Mouse (Mus musculus) CD4-positive, CD25-positive, alpha-beta regulatory T cell, adult 4 months (primary cell): ENCODE results near the gene Mfap1b. TPM values are rescaled to one million over a fixed set of nuclear protein-coding genes. Genes with fewer than 3 reads are reported as not detected.

Experiments used
- ATAC-seq: one replicate; pipeline ENCODE4 v1.8.0; 2017
- polyA plus RNA-seq, 2 experiments: library from polyadenylated mRNA; unstranded; fragments of 100-300 nt; shearing (Covaris generic); gene quantifications; one replicate each; pipeline ENCODE4 v1.2.1; 2017

Mfap1b gene
- polyA plus RNA-seq, 2 experiments from 2014 or later = 88.2 to 89.2 TPM

DNA sequence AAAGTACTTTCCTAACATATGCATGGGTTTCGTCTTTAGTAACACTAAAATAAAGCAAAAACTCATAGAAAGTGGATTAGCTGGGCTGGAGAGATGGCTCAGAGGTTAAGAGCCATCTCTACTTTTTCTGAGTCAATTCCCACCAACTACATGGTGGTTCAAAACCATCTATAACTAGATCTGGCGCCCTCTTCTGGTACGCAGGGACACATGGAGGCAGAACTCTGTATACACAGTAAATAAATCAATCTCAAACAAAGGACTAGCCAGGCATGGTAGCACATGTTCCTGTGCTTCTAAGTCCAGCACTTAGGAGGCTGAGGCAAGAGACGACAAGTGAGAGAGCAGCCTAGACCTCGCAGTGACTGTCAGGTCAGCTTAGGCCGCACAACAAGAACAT is 4.9 kb downstream of the Mfap1b start:
- ATAC-seq = peak; percentile 18

- ATAC-seq = no peak
These were observed 13.8 kb downstream of the Mfap1b start for GRCm38 (mm10) chr2:121460071-121460470.

DNA sequence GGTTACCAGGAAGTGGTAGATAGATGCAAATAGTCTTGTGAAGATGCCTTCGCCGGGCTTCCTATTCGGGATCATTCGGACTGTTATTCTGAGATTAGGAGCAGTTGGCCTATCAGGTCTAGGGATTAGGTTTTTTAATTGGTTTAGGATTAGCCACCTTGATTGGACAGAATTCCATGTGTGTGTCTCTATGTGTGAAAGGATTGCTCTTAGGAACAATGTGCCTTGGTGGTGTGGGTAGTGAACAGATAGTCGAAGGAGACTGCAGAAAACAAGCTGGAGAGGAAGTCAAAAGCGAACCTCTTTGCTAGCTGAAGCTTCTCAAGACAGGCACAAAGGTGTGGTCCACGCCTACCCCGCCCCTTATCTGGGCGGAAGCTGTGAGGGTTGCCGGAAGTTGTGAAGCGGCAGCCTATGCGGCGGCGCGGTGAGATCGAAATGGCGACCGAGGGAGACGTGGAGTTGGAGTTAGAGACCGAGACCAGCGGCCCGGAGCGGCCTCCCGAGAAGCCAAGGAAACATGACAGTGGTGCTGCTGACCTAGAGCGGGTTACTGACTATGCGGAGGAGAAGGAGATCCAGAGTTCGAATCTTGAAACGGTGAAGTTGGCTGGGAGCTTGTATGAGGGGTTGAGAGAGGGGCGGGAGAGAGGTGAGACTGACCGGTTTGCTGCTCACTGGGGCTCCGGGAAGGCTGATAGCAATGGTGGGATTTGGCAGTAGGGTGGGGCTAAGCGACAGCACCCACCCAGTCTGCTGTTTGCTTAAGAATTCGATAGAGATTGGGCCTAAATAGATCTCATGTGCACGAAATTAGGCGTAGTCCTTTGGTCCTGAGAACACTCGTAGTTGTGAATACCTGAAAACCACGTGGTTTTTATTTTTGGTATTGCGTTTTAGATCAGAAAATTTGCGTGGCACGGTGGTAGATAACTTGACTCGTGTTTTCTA is 16.9 kb downstream of the Mfap1b start, which contains the start of gene Serinc4:
Gene Serinc4, minus strand, starts transcription at position 90 of the 951 bp plus-strand sequence.
- ATAC-seq = peak; percentile 100

GRCm38 (mm10) chr2:121455534-121455933 is 18.3 kb downstream of the Mfap1b start:
- ATAC-seq = no peak

DNA sequence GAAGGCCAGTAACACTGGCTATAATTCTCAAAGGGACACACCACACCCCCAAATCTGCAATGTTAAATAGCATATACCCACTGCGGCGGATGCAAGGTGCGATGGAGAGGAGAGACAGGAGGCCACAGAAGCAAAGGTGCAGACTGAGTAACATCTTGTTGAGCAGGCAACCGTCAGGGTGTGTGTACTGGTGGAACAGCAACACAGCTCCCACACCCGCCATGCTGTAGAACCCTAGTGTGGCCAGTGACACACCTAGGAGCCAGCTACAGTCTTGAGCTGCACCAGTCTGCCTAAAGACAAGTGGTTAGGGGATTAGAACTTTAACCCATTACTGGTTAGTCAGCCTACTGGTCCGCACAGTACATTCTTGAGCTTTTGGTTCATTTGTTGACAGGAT is 19.9 kb downstream of the Mfap1b start:
- no peak for ATAC-seq

DNA sequence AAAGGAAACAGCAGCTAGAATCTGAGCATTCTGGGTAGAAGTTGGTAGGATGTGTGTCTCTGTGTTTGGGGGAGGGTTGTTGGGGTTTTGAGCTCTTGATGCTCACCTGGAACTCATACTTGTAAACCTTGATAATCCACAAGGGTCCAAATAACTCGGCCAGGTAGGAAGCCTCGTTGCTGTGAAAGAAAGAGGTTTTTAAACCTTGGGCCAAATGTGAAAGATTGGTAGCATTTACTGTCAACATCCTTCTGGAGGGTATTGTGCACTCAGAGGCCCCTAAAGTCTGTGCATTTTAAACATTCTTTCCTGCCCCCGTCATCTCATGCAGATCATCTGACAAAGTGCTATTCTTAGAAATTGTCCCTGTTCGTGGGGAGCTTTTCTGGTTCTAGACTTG is 20.9 kb downstream of the Mfap1b start, which contains the start of gene Hypk:
Gene Hypk, plus strand, starts transcription at position 301 of the 400 bp plus-strand sequence.
- no peak for ATAC-seq

DNA sequence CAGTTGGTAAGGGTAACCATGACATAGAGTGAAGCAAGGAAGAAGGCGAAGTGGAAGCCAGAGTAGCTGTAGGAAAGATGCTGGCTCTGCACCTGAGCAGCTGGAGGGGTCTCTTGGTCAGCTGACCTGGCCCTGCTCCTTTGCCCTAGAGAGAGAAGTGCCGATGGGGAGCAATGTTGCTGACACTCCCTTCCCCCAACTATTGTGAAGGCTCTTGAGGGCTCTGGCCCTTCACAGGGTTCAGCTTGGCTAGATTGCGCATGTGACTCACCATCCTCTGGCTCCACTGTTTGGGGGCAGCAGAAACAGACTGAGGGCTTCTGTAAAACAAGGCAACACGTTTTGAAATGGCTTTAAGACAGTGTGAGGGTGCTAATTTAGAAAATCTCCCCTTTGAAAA is 21.5 kb downstream of the Mfap1b start:
- ATAC-seq = no peak

- ATAC-seq = no peak
These were observed 23.8 kb downstream of the Mfap1b start for GRCm38 (mm10) chr2:121450093-121450492.

- ATAC-seq = peak; percentile 7
These were observed 24.3 kb downstream of the Mfap1b start for GRCm38 (mm10) chr2:121449545-121450011.

DNA sequence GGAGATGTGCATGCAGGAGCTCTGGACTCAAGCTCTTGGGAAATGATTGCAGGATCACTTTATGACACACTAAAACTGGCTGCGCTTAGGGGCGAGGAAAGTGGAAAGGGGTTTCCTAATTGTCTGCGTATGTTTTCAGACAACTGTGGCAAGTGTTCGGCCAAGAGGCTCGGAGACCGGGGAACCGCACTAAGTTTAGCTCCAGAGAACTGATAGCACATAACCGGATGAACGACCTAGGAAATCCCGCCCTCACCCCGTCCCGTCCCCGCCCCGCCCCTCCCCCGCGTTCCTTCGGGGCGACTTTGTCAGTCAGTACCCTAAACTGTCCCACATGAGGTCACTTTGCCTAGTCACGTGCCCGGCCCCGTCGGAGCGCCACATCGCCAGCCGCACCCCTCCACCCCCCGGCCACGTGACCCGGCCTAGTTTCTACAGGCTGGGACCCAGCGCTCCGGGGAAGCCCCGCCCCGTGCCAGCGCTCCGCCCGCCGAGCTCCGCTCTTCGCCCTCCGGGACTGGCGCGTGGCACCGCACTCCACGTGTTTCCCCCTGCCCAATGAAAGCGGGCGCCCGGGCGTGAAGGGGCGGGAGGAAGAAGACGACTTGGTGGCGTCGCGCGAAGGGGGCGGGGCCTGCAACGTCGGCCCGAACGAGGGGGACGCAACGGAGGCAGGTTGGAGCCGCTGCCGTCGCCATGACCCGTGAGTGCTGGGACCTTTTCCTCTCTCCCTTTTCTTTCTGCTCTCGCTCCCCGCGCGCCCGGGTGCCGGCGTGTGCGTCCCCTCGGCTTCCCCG is 24.9 kb downstream of the Mfap1b start, which contains the start of gene Serf2:
Gene Serf2, plus strand, starts transcription at position 457 of the 797 bp plus-strand sequence.
- peak; percentile 92 for ATAC-seq

DNA sequence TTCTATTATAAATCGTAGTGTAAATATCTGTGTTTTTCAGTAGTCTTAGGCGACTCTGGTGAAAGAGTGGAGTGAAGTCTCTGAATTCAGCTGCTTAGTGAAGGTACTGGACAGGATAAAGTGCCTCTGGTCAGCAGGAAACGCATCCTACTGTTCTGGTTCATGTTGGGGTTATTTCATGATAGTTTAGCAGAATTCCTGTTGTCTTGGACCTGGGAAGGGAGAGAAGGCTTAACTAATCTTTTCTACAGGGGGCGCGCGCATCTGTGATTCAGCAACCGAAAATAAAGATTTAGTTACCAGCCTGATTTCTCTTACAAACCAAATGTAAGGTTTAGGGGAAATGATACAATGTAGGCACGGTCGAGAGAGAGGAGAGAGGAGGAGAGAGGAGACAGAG is 25.7 kb downstream of the Mfap1b start:
- no peak for ATAC-seq

GRCm38 (mm10) chr2:121447006-121447405 is 26.9 kb downstream of the Mfap1b start:
- no peak for ATAC-seq

- ATAC-seq = no peak
These were observed 27.4 kb downstream of the Mfap1b start for GRCm38 (mm10) chr2:121446506-121446905.

DNA sequence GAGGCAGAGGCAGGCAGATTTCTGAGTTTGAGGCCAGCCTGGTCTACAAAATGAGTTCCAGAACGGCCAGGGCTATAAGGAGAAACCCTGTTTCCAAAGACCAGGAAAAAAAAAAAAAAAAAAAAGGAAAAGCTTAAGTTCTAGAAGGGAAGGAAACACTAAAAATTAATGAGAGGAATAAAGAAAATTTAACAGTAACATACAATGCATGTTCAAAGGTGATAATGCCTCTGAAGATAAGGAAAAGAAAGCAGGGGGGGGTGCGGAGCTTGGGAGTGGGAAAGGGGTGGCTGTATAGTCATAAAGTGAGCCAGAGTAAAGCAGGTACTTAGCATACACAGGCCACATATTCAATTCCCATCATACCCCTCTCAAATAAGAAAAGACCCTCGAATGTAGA is 28.8 kb downstream of the Mfap1b start:
- no peak for ATAC-seq

DNA sequence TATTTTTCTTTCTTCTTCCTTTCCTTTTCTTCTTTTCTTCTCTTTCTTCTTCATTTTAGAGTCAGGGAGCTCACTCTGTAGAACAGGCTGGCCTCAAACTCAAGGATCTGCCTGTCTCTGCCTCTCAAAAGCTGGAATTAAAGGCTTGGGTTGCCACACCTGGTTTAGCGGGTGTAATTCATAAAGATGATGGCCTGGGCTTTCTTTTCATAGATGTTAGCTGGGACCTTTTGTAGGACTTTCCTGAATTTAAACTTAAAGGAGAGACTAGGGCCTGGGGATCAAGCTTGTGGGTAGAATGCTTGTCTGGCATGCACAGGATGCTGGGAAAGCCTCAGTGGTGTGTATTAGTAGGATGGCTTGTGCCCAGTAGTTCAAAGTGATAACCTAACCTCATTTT is 29.7 kb downstream of the Mfap1b start, which contains the start of gene Ell3:
Gene Ell3, minus strand, starts transcription at position 101 of the 400 bp plus-strand sequence.
- ATAC-seq = no peak

GRCm38 (mm10) chr2:121443068-121443349 is 30.9 kb downstream of the Mfap1b start:
- ATAC-seq = no peak

DNA sequence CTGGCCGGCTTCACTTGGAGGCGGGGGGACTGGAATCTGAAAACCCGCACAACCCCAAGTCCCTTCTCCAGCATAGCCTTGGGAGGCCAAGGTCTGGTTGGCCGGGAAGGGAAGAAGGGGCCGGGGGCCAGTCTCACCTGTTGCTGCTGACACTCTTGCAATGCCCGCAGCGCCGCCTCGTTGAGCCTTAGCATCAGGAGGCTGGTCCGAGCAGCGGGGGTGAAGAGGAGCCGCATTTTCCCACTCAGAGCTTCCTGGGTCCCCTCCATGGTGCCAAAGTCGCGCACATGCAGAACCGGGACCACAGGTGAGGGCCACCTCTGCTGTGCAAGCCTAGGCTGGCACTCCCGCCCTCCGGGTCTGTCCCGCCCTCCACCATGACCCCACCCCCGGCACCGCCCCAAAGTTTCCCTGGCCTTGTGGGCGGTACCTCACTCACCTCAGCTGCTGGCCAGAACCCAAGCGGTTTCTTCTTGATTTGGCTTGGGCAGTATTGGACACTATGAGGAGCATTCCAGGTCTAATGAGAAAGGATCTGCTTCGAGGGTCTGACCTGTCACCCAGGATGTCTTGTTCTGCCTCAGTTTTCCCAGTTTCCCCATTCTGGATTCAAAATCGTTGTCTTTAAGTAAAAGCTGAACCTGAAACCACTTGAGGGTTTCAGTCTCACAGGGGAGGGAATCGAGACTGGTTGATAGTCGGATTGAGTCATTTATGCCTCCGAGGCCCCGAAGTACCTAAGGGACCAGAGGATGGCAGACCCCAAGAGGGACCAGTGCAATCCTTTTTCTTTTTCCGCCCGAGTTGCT is 31.4 kb downstream of the Mfap1b start:
- ATAC-seq = peak; percentile 88

GRCm38 (mm10) chr2:121441800-121442199 is 32.1 kb downstream of the Mfap1b start:
- ATAC-seq = peak; percentile 19

DNA sequence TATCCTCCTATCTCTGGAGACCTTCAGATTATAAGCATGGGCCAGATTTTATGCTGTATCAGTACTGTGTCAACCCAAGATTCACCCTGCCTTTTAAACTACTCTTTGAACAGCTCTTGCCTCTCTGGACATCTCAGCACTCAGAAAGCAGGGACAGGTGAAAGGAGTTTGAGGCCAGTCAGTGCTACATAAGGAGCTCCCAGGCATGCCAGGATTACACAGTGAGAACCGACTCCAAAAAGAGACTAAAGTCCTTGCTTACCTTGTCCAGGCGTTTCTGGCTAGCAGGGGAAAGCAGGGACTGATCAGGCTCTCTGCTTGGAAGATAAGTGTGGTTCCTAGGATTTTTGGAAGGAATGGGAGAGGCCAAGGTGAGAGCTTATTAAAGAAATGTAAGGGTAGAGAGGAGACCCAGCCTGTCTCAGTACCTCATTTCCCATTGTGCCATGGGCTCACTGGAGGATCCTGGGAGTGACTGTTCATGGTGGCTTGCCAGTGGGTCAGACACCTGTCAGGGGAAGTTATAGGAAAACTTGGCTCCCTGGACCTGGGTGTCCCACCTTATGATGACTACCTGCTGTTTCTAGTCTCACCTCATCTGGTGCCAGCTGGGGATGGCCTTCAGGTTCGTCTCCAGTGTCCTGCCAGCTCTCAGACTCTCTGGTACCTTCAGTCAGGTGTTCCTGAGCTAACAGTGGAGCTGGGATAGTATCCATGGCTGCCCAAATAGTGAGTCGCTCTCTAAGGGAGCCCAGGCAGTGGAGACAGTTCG is 32.8 kb downstream of the Mfap1b start:
- no peak for ATAC-seq

DNA sequence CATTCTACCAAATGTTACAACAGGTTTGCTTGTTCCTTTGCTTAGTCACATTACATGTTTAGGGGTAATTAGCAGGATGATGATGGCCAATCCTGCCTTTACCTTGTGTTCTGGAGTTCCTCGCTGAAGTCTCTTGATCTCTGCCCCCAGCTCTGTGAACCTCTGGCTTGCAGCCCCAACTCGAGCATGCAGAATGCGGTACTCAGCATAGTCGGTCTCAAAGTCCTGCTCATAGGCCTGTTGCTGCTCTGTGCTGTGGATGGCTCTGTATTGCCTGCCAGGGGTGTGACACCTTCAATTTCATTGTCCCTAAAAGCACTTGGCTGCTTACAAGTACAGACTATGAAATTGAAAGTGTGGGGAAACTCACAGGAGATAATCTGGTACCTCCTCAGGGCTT is 34.1 kb downstream of the Mfap1b start:
- no peak for ATAC-seq

DNA sequence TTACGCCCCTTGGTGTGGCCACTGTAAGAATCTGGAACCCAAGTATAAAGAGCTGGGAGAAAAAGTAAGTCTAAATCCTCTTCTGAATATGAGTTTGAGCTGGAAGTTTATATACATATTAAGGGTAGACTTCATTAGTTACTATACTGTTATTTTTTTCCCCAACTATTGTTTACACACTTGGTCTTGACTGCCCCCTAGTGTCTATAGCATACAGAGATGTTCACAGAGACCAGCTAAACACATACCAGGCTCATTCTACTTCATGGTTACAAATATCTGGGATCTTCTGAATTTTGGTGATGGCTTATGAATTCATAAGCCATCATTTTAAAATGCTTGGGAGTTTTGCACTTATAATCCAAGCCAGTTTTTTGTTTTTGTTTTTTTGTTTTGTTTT is 39.0 kb downstream of the Mfap1b start:
- ATAC-seq = peak; percentile 74

GRCm38 (mm10) chr2:121425890-121426289 is 48.0 kb downstream of the Mfap1b start:
- ATAC-seq = peak; percentile 51
